Mouse (Mus musculus) forebrain, embryonic 11.5 days (tissue): ENCODE measurements around the gene Ifi27l2a. TPM values are rescaled to one million over a fixed set of nuclear protein-coding genes. Genes with fewer than 3 reads are reported as not detected.

Source experiments
- ATAC-seq: fragments of 200-750 bp; cut with Nextera tagmentation; replicated peaks from 2 replicates; pipeline ENCODE4 v1.8.0; 2017; ENCODE audit warnings: moderate TSS enrichment; ENCODE audit not compliant: low FRiP score
- DNase-seq: peaks from one replicate; pipeline ENCODE4 v3.0.0-alpha.2; 2017; ENCODE audit warnings: low spot score
- H3K27ac ChIP-seq: fragments of 300-500 bp; sonication (generic); 2 replicates; pipeline ENCODE4 v1.5.1; 2014; ENCODE audit warnings: low read depth, low read length
- H3K27me3 ChIP-seq: fragments of 300-500 bp; sonication (generic); 2 replicates; pipeline ENCODE4 v1.6.1; 2014; ENCODE audit warnings: mild to moderate bottlenecking, low read length, mixed read lengths; ENCODE audit not compliant: control insufficient read depth, insufficient read depth
- H3K36me3 ChIP-seq: fragments of 300-500 bp; sonication (generic); 2 replicates; pipeline ENCODE4 v1.6.1; 2014; ENCODE audit warnings: mild to moderate bottlenecking, low read length, moderate library complexity, mixed read lengths; ENCODE audit not compliant: control insufficient read depth, insufficient read depth
- H3K4me1 ChIP-seq: fragments of 300-500 bp; sonication (generic); replicated peaks from 2 replicates; pipeline ENCODE4 v1.6.1; 2014; ENCODE audit warnings: low read length, mixed read lengths; ENCODE audit not compliant: control insufficient read depth, insufficient read depth
- H3K4me2 ChIP-seq: fragments of 300-500 bp; sonication (generic); 2 replicates; pipeline ENCODE4 v1.6.1; 2014; ENCODE audit warnings: low read depth, mild to moderate bottlenecking, low read length, moderate library complexity, mixed read lengths; ENCODE audit not compliant: severe bottlenecking
- H3K4me3 ChIP-seq: fragments of 300-500 bp; sonication (generic); 2 replicates; pipeline ENCODE4 v1.5.1; 2014; ENCODE audit warnings: low read depth, low read length
- H3K9ac ChIP-seq: fragments of 300-500 bp; sonication (generic); 2 replicates; pipeline ENCODE4 v1.6.1; 2014; ENCODE audit warnings: low read length
- H3K9me3 ChIP-seq: fragments of 300-500 bp; sonication (generic); 2 replicates; pipeline ENCODE4 v1.6.1; 2016; ENCODE audit warnings: low read length, mixed read lengths; ENCODE audit not compliant: control insufficient read depth
- WGBS: fragments of 180-500 bp; shearing (Covaris S2); extraction: QIAGEN DNeasy Blood & Tissue Kit; methylation state at CpG from one replicate; pipeline ENCODE4 v1.1.7; 2014; 5-methylcytosine and 5-hydroxymethylcytosine counted together
- polyA plus RNA-seq: library from polyadenylated mRNA; unstranded; fragments of >200 nt; fragmentation: Nextera tagmentation; extraction: Ambion mirVana; gene quantifications from 2 replicates; pipeline ENCODE4 v1.2.1, GENCODE M21; 2014

The Ifi27l2a gene
- polyA plus RNA-seq, 1 experiment from 2014 or later: 0.79 TPM

DNA sequence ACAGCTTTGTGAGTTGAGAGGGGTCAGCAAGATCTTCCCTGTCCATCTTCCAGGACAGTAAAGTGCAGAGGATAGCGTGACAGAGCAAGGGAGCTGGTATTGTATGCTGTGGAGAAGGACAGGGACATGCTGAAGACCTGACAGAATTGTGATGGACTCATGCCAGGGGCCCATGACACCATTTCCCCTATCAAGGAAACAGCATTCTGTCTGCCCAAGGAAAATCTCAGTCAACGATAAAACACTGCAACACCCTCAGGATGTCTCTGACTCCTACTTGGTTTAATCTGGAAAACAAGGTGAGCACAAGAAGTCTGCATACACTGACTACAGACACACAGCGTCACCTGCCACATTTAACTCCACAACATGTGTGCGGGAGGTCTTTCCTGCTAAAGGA is 35.8 kb downstream of the Ifi27l2a start, which contains the start of gene 9330161L09Rik:
Gene 9330161L09Rik (minus strand): TSS at position 101 of the 400 bp plus-strand sequence.
- WGBS: 90% methylated on average over 4 of the region's 4 CpGs
- no peak for ATAC-seq
- Histone ChIP-seq H3K27me3 (no peaks in the 10 kb centered on the region), H3K4me1 (no peaks in the 10 kb centered on the region), H3K9ac (no peak within 1 kb of the TSS), H3K9me3 (no peaks in the 10 kb centered on the region), H3K4me2 (no peak within 1 kb of the TSS), H3K27ac (no peak within 1 kb of the TSS), H3K4me3 (no peak within 1 kb of the TSS), H3K36me3 (peaks cover 8% of the 10 kb centered on the region; the same call in 1 of the 2 replicates)
- DNase-seq: peak; percentile 36

DNA sequence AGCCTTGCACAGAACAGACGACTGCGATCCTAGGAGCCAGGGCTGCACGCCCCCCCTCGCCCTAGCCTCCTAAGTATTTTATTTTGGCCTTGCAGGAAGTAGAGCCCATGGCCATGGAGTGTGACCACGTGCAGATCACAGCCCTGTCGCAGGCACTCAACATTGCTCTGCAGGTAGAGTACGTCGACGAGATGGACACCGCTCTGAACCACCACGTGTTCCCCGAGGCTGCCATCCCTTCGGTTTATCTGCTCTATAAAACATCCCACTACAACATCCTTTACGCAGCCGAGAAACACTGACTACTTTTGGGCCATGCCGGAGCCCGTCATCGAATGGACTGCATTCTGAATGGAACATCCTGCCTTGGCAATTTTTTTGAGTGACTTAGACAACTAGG is 39.3 kb downstream of the Ifi27l2a start:
- no peak overlapping the region for H3K9ac ChIP-seq
- no peak overlapping the region for H3K4me3 ChIP-seq
- peaks cover 6% of the 10 kb centered on the region; the same call in 1 of the 2 replicates for H3K36me3 ChIP-seq
- DNase-seq: peak; percentile 27
- H3K4me1 ChIP-seq: no peaks in the 10 kb centered on the region
- H3K4me2 ChIP-seq: no peak overlapping the region
- no peaks in the 10 kb centered on the region for H3K27me3 ChIP-seq
- 91% methylated on average over 18 of the region's 18 CpGs for WGBS
- H3K27ac ChIP-seq: no peak overlapping the region
- ATAC-seq: no peak
- no peaks in the 10 kb centered on the region for H3K9me3 ChIP-seq

DNA sequence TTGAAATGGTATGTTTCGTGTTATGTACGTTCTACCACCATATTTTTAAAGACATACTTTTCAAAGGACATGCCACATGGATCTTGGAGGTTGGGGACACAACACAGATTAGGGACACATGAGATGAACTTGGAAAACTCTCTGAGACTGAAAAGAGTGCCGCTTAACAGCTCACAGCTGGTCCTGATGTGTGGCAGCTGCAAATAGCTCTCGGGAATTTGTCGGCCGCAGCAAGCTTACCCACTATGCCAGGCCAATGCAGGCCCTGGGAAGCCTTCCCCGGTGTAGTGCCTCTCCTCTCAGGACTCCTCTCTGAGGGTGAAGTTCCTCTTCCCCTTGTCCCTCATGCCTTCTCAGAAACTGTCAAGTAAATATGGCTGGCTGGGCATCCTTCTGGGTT is 46.7 kb downstream of the Ifi27l2a start:
- Histone ChIP-seq H3K36me3 (no peaks in the 10 kb centered on the region), H3K4me3 (no peak overlapping the region), H3K4me2 (no peak overlapping the region), H3K9me3 (no peaks in the 10 kb centered on the region), H3K9ac (no peak overlapping the region), H3K27ac (no peak overlapping the region), H3K27me3 (no peaks in the 10 kb centered on the region), H3K4me1 (no peaks in the 10 kb centered on the region)
- no peak for ATAC-seq
- WGBS: 84% methylated on average over 7 of the region's 7 CpGs
- DNase-seq: no peak

DNA sequence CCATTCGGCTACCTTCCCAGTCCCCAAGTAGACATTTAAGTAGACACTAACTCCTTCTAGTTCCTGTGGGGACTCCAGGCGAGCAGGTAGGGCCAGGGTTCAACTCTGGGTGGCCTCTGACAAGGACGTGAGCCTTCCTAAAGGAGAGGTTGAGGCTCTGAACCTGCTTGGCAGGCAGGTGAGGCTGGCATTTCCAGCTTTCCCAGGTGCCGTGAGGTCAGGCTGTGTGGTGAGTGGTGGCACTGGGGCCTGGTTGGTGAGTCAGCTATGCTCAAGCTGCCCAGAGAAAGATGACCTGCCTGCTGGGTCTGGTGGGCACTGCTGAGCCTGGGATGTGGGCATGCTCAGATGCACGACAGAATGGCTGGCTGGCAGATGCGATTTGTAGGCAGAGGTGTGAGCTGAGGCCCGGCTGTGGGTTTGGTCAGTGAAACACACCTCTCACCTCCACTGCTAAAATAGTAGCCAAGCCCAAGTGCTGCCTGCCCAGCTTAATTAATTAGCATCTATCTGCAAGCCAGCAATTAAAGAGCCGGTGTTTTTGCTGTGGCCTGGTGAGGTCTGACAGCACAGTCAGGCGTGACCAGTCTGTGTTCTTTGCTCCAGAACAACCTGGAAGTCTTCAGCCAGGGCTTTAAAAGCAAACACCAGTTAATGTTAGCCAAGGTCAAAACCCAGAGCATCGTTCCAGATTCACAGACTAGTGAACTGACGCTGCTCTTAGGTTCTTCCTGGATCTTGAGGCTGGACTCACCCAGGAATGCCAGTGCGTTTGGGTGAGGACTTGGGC is 47.8 kb downstream of the Ifi27l2a start:
- 81% methylated on average over 12 of the region's 12 CpGs for WGBS
- DNase-seq (no peak), ATAC-seq (no peak)
- no peaks in the 10 kb centered on the region for H3K36me3 ChIP-seq
- no peaks in the 10 kb centered on the region for H3K27me3 ChIP-seq
- no peak overlapping the region for H3K27ac ChIP-seq
- no peak overlapping the region for H3K9ac ChIP-seq
- H3K4me3 ChIP-seq: no peak overlapping the region
- H3K4me2 ChIP-seq: no peak overlapping the region
- no peaks in the 10 kb centered on the region for H3K9me3 ChIP-seq
- no peaks in the 10 kb centered on the region for H3K4me1 ChIP-seq

DNA sequence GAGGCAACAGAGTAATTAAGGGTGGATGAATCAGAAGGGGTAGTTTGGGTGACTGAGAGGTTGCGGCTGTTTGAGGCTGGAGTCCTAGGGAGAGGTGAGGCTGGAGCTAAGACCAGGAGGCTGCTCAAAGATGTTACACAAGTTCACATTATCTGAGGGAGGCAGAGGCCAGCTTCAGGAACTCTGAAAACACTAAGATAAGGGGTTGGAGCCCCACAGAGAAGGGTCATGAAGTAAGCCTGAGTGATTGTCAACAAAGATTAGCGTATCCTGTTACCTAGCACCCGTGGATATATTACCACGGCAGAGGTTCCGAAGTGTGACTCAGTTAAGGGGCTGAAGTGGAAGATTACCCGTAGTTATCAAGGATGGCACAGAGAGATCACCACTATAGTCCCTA is 50.0 kb downstream of the Ifi27l2a start:
- H3K36me3 ChIP-seq: no peaks in the 10 kb centered on the region
- no peaks in the 10 kb centered on the region for H3K27me3 ChIP-seq
- DNase-seq (no peak), ATAC-seq (no peak)
- WGBS: 67% methylated on average over 6 of the region's 6 CpGs
- no peaks in the 10 kb centered on the region for H3K4me1 ChIP-seq
- H3K9me3 ChIP-seq: no peaks in the 10 kb centered on the region
- H3K4me2 ChIP-seq: no peak overlapping the region
- no peak overlapping the region for H3K9ac ChIP-seq
- no peak overlapping the region for H3K27ac ChIP-seq
- no peak overlapping the region for H3K4me3 ChIP-seq

Other genes with a start within 250 kb of the Ifi27l2a start
- 0.31 and 0.95 TPM in 2 replicates for gene Prima1, start 201.5 kb downstream of the Ifi27l2a start, polyA plus RNA-seq
- gene Fam181a, start 132.7 kb downstream of the Ifi27l2a start, polyA plus RNA-seq: 27.3 and 28.5 TPM in 2 replicates
- gene Asb2, start 87.7 kb downstream of the Ifi27l2a start, polyA plus RNA-seq: 0.35 and 0.40 TPM in 2 replicates
- 12.7 and 15.0 TPM in 2 replicates for gene Otub2, start 55.0 kb downstream of the Ifi27l2a start, polyA plus RNA-seq
- 1.1 and 1.2 TPM in 2 replicates for gene 9330161L09Rik, start 35.9 kb downstream of the Ifi27l2a start, polyA plus RNA-seq
- gene Ddx24, start 17.9 kb downstream of the Ifi27l2a start, polyA plus RNA-seq: 109 and 113 TPM in 2 replicates
- gene Ifi27, start 9.5 kb downstream of the Ifi27l2a start, polyA plus RNA-seq: 2.5 and 3.1 TPM in 2 replicates
- gene Ifi27l2b, start 13.5 kb upstream of the Ifi27l2a start, polyA plus RNA-seq: not detected in 2 replicates
- gene Ppp4r4, start 88.6 kb upstream of the Ifi27l2a start, polyA plus RNA-seq: 4.0 TPM in 2 replicates
- not detected in 2 replicates for gene Serpina10, start 187.8 kb upstream of the Ifi27l2a start, polyA plus RNA-seq
- not detected in 2 replicates for gene Serpina6, start 213.5 kb upstream of the Ifi27l2a start, polyA plus RNA-seq
- gene Serpina16, start 232.5 kb upstream of the Ifi27l2a start, polyA plus RNA-seq: not detected in 2 replicates